Mouse (Mus musculus) E14TG2a.4 (cell line): ENCODE measurements around the gene Hspa12a.

Experiments used
- CTCF ChIP-seq: conservative IDR thresholded peaks from 2 replicates; pipeline ENCODE4 v1.5.1; 2014; ENCODE audit warnings: low read length
- NANOG ChIP-seq: IDR thresholded peaks from 2 replicates; pipeline ENCODE4 v1.6.1; 2014; ENCODE audit warnings: borderline replicate concordance, low read length, mixed read lengths

GRCm38 (mm10) chr19:58762316-58762715 lies 181.1 kb downstream of the Hspa12a start:
- TF ChIP-seq CTCF (no peak), NANOG (no peak)
